Mouse (Mus musculus): ENCODE data around the gene Gm42742. TPM values are rescaled to one million over a fixed set of nuclear protein-coding genes. Genes with fewer than 3 reads are reported as not detected.

The Gm42742 gene
- polyA plus RNA-seq, 1 experiment from 2014 or later, result 53.7 TPM

- H3K9me3 ChIP-seq (ENCODE audit: control insufficient read depth, low read length), result no peaks in the 10 kb centered on the region
- DNase-seq (ENCODE audit: low spot score), result peak; percentile 100
- H3K9ac ChIP-seq (ENCODE audit: low read depth, low read length), result peak within 1 kb of the TSS; percentile 100
- ATAC-seq (ENCODE audit: low FRiP score), result peak; percentile 94
- H3K27ac ChIP-seq (ENCODE audit: low read depth, low read length), result peak within 1 kb of the TSS; percentile 99
- no peaks in the 10 kb centered on the region for H3K27me3 ChIP-seq (ENCODE audit: control insufficient read depth, insufficient read depth, low read length)
- H3K4me3 ChIP-seq (ENCODE audit: low read depth, low read length), result peak within 1 kb of the TSS; percentile 98
- WGBS, result under 1% methylated on average over 45 of the region's 63 CpGs
- peaks cover 17% of the 10 kb centered on the region for H3K4me1 ChIP-seq (replicated peaks; ENCODE audit: control insufficient read depth, insufficient read depth, low read length)
- H3K4me2 ChIP-seq (replicated peaks; ENCODE audit: low read depth, low read length), result peak within 1 kb of the TSS; percentile 96
- H3K36me3 ChIP-seq (ENCODE audit: control insufficient read depth, insufficient read depth, low read length), result peaks cover 8% of the 10 kb centered on the region; the same call in 1 of the 2 replicates
Observed at GRCm38 (mm10) chr7:127026984-127027726, 6.3 kb upstream of the Gm42742 start, which contains the start of gene Maz. Gene Maz (minus strand): TSS chr7:127027037.

DNA sequence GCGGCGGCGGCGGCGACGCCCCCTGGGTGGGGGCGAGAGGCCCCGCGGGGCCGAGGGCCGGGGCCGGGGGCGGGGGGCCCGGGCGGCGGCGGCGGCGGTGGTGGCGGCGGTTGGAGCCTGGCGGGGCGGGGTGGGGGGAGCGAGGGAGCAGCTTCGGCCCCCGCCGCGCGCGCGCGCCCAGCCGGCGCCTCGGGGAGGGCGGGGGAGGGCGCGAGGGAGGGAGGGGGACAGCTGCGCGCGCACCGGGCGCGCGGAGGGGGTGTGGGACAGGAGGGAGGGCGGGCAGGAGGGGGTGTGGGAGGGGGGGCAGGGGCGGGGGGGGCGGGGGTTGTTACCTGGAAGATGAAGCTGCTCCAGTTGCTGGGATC is 5.7 kb upstream of the Gm42742 start:
- Histone ChIP-seq H3K4me2 (replicated peaks; ENCODE audit: low read depth, low read length) (peak overlapping the region; percentile 96; the same call in 1 of the 2 replicates), H3K27me3 (ENCODE audit: control insufficient read depth, insufficient read depth, low read length) (no peaks in the 10 kb centered on the region), H3K27ac (ENCODE audit: low read depth, low read length) (peak overlapping the region; percentile 99), H3K9me3 (ENCODE audit: control insufficient read depth, low read length) (no peaks in the 10 kb centered on the region), H3K36me3 (ENCODE audit: control insufficient read depth, insufficient read depth, low read length) (peaks cover 8% of the 10 kb centered on the region; the same call in 1 of the 2 replicates), H3K4me3 (ENCODE audit: low read depth, low read length) (peak overlapping the region; percentile 98), H3K9ac (ENCODE audit: low read depth, low read length) (peak overlapping the region; percentile 100), H3K4me1 (replicated peaks; ENCODE audit: control insufficient read depth, insufficient read depth, low read length) (peaks cover 17% of the 10 kb centered on the region)
- no CpG with 5 or more reads among the region's 48 CpGs for WGBS
- ATAC-seq (ENCODE audit: low FRiP score) (peak; percentile 11; the same call in 1 of the 2 replicates), DNase-seq (ENCODE audit: low spot score) (peak; percentile 88)

- WGBS, result 0% methylated on average over 7 of the region's 48 CpGs
- peak overlapping the region; percentile 99 for H3K27ac ChIP-seq (ENCODE audit: low read depth, low read length)
- DNase-seq (ENCODE audit: low spot score), result no peak
- ATAC-seq (ENCODE audit: low FRiP score), result peak; percentile 5; the same call in 1 of the 2 replicates
- no peaks in the 10 kb centered on the region for H3K27me3 ChIP-seq (ENCODE audit: control insufficient read depth, insufficient read depth, low read length)
- no peaks in the 10 kb centered on the region for H3K9me3 ChIP-seq (ENCODE audit: control insufficient read depth, low read length)
- H3K9ac ChIP-seq (ENCODE audit: low read depth, low read length), result peak overlapping the region; percentile 100
- peak overlapping the region; percentile 96 for H3K4me2 ChIP-seq (replicated peaks; ENCODE audit: low read depth, low read length)
- H3K36me3 ChIP-seq (ENCODE audit: control insufficient read depth, insufficient read depth, low read length), result peaks cover 5% of the 10 kb centered on the region; the same call in 1 of the 2 replicates
- peaks cover 17% of the 10 kb centered on the region for H3K4me1 ChIP-seq (replicated peaks; ENCODE audit: control insufficient read depth, insufficient read depth, low read length)
- peak overlapping the region; percentile 98 for H3K4me3 ChIP-seq (ENCODE audit: low read depth, low read length)
Observed at GRCm38 (mm10) chr7:127026161-127026600, 5.3 kb upstream of the Gm42742 start.

- ATAC-seq (ENCODE audit: low FRiP score), result no peak
- peak overlapping the region; percentile 98 for H3K4me3 ChIP-seq (ENCODE audit: low read depth, low read length)
- no peaks in the 10 kb centered on the region for H3K9me3 ChIP-seq (ENCODE audit: control insufficient read depth, low read length)
- no peaks in the 10 kb centered on the region for H3K27me3 ChIP-seq (ENCODE audit: control insufficient read depth, insufficient read depth, low read length)
- H3K9ac ChIP-seq (ENCODE audit: low read depth, low read length), result peak overlapping the region; percentile 100
- peak overlapping the region; percentile 96 for H3K4me2 ChIP-seq (replicated peaks; ENCODE audit: low read depth, low read length)
- H3K4me1 ChIP-seq (replicated peaks; ENCODE audit: control insufficient read depth, insufficient read depth, low read length), result peaks cover 17% of the 10 kb centered on the region
- peak; percentile 76 for DNase-seq (ENCODE audit: low spot score)
- H3K27ac ChIP-seq (ENCODE audit: low read depth, low read length), result peak overlapping the region; percentile 99
- WGBS, result under 1% methylated on average over 49 of the region's 65 CpGs
- H3K36me3 ChIP-seq (ENCODE audit: control insufficient read depth, insufficient read depth, low read length), result peaks cover 4% of the 10 kb centered on the region; the same call in 1 of the 2 replicates
Observed at GRCm38 (mm10) chr7:127025556-127026160, 4.8 kb upstream of the Gm42742 start.

GRCm38 (mm10) chr7:127024755-127025555 is 4.1 kb upstream of the Gm42742 start:
- H3K4me1 ChIP-seq (replicated peaks; ENCODE audit: control insufficient read depth, insufficient read depth, low read length), result peaks cover 20% of the 10 kb centered on the region
- 2% methylated on average over 30 of the region's 30 CpGs for whole genome bisulfite sequencing

DNA sequence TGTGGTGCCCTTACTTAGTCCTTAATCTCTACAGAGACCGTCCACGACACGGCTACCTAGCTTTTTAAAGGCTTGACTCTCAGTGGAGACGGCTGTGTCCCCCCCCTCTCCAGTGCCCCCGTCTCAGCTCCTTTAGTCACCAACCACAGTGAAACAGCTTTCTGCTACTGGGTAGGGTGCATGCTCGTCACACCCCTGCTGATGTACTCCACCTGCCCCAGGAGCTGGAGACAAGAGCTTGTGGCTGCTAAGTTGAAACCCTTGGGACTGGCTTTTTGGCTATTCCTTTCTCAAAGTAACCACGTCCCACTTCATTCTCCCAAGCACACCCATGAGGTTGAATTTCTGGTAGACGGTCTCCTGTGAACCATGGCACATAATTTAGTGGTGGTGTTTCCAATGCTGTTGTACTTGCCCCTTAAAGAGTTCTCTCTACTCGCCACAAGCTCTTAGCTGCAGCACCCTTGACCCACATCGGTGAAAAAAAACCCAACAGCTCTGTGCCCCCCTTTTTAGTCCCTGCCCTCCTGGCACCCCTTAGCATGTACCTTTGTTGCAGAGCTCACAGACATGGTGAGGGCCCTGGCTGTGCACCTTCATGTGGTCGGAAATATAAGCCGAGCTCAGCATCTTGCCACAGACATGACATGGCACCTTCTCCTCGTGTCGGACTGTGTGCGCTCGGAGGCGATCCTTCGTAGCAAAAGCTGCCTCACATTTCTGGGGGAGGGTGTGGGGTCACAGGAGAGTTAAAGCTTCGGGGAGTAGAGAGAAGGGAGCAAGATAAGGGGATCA is 3.2 kb upstream of the Gm42742 start:
- no peak for ATAC-seq (ENCODE audit: low FRiP score)
- Histone ChIP-seq H3K9ac (ENCODE audit: low read depth, low read length) (peak overlapping the region; percentile 100), H3K27me3 (ENCODE audit: control insufficient read depth, insufficient read depth, low read length) (no peaks in the 10 kb centered on the region), H3K4me1 (replicated peaks; ENCODE audit: control insufficient read depth, insufficient read depth, low read length) (peaks cover 22% of the 10 kb centered on the region), H3K9me3 (ENCODE audit: control insufficient read depth, low read length) (no peaks in the 10 kb centered on the region), H3K27ac (ENCODE audit: low read depth, low read length) (peak overlapping the region; percentile 33), H3K4me3 (ENCODE audit: low read depth, low read length) (peak overlapping the region; percentile 98), H3K4me2 (replicated peaks; ENCODE audit: low read depth, low read length) (peak overlapping the region; percentile 96), H3K36me3 (ENCODE audit: control insufficient read depth, insufficient read depth, low read length) (peaks cover 4% of the 10 kb centered on the region; the same call in 1 of the 2 replicates)
- DNase-seq (ENCODE audit: low spot score), result no peak
- WGBS, result 35% methylated on average over 19 of the region's 19 CpGs

More at GRCm38 (mm10) chr7:127024755-127025555, 4.1 kb upstream of the Gm42742 start:
- peak; percentile 15 for ATAC-seq (ENCODE audit: low FRiP score)
- Histone ChIP-seq H3K4me2 (replicated peaks; ENCODE audit: low read depth, low read length) (peak overlapping the region; percentile 96), H3K27ac (ENCODE audit: low read depth, low read length) (peak overlapping the region; percentile 99), H3K4me3 (ENCODE audit: low read depth, low read length) (peak overlapping the region; percentile 98), H3K36me3 (ENCODE audit: control insufficient read depth, insufficient read depth, low read length) (peaks cover 4% of the 10 kb centered on the region; the same call in 1 of the 2 replicates), H3K9ac (ENCODE audit: low read depth, low read length) (peak overlapping the region; percentile 100), H3K27me3 (ENCODE audit: control insufficient read depth, insufficient read depth, low read length) (no peaks in the 10 kb centered on the region), H3K9me3 (ENCODE audit: control insufficient read depth, low read length) (no peaks in the 10 kb centered on the region)
- peak; percentile 80 for DNase-seq (ENCODE audit: low spot score)

- WGBS, result 82% methylated on average over 13 of the region's 13 CpGs
- peak overlapping the region; percentile 98 for H3K4me3 ChIP-seq (ENCODE audit: low read depth, low read length)
- DNase-seq (ENCODE audit: low spot score), result no peak
- H3K27me3 ChIP-seq (ENCODE audit: control insufficient read depth, insufficient read depth, low read length), result no peaks in the 10 kb centered on the region
- no peak for ATAC-seq (ENCODE audit: low FRiP score)
- no peaks in the 10 kb centered on the region for H3K9me3 ChIP-seq (ENCODE audit: control insufficient read depth, low read length)
- peaks cover 25% of the 10 kb centered on the region for H3K4me1 ChIP-seq (replicated peaks; ENCODE audit: control insufficient read depth, insufficient read depth, low read length)
- peak overlapping the region; percentile 33; the same call in 1 of the 2 replicates for H3K27ac ChIP-seq (ENCODE audit: low read depth, low read length)
- H3K36me3 ChIP-seq (ENCODE audit: control insufficient read depth, insufficient read depth, low read length), result peaks cover 4% of the 10 kb centered on the region; the same call in 1 of the 2 replicates
- peak overlapping the region; percentile 100 for H3K9ac ChIP-seq (ENCODE audit: low read depth, low read length)
- peak overlapping the region; percentile 96 for H3K4me2 ChIP-seq (replicated peaks; ENCODE audit: low read depth, low read length)
Observed at GRCm38 (mm10) chr7:127023272-127023691, 2.4 kb upstream of the Gm42742 start.
